Mouse (Mus musculus): ENCODE results near the gene Atp6v1g1. TPM values are rescaled to one million over a fixed set of nuclear protein-coding genes. Genes with fewer than 3 reads are reported as not detected.
A peak's percentile ranks its signal among the peaks of the same experiment; 100 is the strongest.

Gene Atp6v1g1
- polyA plus RNA-seq, 1 experiment = 19.5 TPM

DNA sequence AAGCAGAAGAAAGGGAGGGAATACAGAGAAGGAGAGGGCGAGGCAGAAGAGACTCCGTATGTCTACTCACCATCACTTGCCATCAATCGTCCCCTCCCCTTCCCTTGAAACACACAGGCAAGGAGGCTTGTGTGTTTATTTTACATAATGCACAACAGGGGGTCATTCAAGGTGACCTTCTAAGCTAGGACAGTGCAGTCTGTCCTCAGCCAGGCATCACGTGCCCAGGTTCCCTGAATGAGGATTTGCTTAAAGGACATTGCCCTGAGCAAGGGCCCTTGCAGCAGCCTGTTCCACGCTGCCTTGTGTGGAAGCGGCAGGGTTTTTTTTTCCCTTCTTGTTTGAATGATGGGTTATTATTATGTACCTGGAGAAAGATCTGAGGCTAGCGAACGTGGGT, 19.1 kb upstream of the Atp6v1g1 start:
- no peaks in the 10 kb centered on the region for H3K27me3 ChIP-seq (ENCODE audit: control insufficient read depth, insufficient read depth, low read length)
- H3K36me3 ChIP-seq (ENCODE audit: control insufficient read depth, insufficient read depth, low read length) = no peaks in the 10 kb centered on the region
- H3K4me1 ChIP-seq (ENCODE audit: control insufficient read depth, insufficient read depth, insufficient read length, low read length) = no peaks in the 10 kb centered on the region
- whole genome bisulfite sequencing = 73% methylated on average over 8 of the region's 8 CpGs
- no peak for TF ChIP-seq POLR2A (IDR thresholded peaks at IDR 0.05; ENCODE audit: low read depth, low read length)
- no peak for TF ChIP-seq CTCF (IDR thresholded peaks at IDR 0.05; ENCODE audit: extremely low read depth, insufficient read length, insufficient replicate concordance, low read depth, low read length)
- no peak overlapping the region for H3K4me3 ChIP-seq (ENCODE audit: low read depth, low read length)
- no peak overlapping the region for H3K27ac ChIP-seq (ENCODE audit: insufficient read depth, low read depth, low read length)

- TF ChIP-seq POLR2A (IDR thresholded peaks at IDR 0.05; ENCODE audit: low read depth, low read length) = no peak
- TF ChIP-seq CTCF (IDR thresholded peaks at IDR 0.05; ENCODE audit: extremely low read depth, insufficient read length, insufficient replicate concordance, low read depth, low read length) = no peak
- no peaks in the 10 kb centered on the region for H3K4me1 ChIP-seq (ENCODE audit: control insufficient read depth, insufficient read depth, insufficient read length, low read length)
- WGBS = 74% methylated on average over 6 of the region's 6 CpGs
- H3K4me3 ChIP-seq (ENCODE audit: low read depth, low read length) = no peak overlapping the region
- H3K27me3 ChIP-seq (ENCODE audit: control insufficient read depth, insufficient read depth, low read length) = no peaks in the 10 kb centered on the region
- H3K27ac ChIP-seq (ENCODE audit: insufficient read depth, low read depth, low read length) = no peak overlapping the region
- no peaks in the 10 kb centered on the region for H3K36me3 ChIP-seq (ENCODE audit: control insufficient read depth, insufficient read depth, low read length)
These were observed 15.6 kb upstream of the Atp6v1g1 start for GRCm38 (mm10) chr4:63528946-63529345.

- WGBS = 75% methylated on average over 7 of the region's 7 CpGs
These were observed 14.2 kb upstream of the Atp6v1g1 start for GRCm38 (mm10) chr4:63530409-63530808.

DNA sequence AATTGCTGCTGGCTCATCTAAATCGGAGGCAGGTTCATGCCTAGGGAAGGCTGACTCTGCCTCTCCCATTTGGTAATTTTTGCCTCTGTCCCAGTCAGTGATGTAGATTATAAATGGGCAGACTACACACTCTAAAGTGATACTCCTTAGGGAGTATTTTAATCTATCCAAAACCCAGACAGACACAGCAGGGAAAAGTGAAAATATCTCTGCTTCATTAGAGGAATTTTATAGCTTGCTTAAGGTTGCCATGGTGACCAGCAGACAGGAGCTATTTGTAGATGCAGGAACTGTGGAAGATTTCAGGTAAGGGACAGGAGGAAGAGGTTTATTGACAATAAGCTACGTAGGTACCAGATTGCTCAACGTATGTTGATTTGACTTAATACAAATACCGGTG, 7.0 kb upstream of the Atp6v1g1 start:
- 65% methylated on average over 4 of the region's 4 CpGs for WGBS
- H3K27ac ChIP-seq (ENCODE audit: insufficient read depth, low read depth, low read length) = no peak overlapping the region

More at GRCm38 (mm10) chr4:63530409-63530808, 14.2 kb upstream of the Atp6v1g1 start:
- Histone ChIP-seq H3K4me3 (ENCODE audit: low read depth, low read length) (no peak overlapping the region), H3K36me3 (ENCODE audit: control insufficient read depth, insufficient read depth, low read length) (no peaks in the 10 kb centered on the region), H3K27ac (ENCODE audit: insufficient read depth, low read depth, low read length) (no peak overlapping the region), H3K27me3 (ENCODE audit: control insufficient read depth, insufficient read depth, low read length) (no peaks in the 10 kb centered on the region), H3K4me1 (ENCODE audit: control insufficient read depth, insufficient read depth, insufficient read length, low read length) (no peaks in the 10 kb centered on the region)
- no peak for TF ChIP-seq CTCF (IDR thresholded peaks at IDR 0.05; ENCODE audit: extremely low read depth, insufficient read length, insufficient replicate concordance, low read depth, low read length)
- TF ChIP-seq POLR2A (IDR thresholded peaks at IDR 0.05; ENCODE audit: low read depth, low read length) = no peak

DNA sequence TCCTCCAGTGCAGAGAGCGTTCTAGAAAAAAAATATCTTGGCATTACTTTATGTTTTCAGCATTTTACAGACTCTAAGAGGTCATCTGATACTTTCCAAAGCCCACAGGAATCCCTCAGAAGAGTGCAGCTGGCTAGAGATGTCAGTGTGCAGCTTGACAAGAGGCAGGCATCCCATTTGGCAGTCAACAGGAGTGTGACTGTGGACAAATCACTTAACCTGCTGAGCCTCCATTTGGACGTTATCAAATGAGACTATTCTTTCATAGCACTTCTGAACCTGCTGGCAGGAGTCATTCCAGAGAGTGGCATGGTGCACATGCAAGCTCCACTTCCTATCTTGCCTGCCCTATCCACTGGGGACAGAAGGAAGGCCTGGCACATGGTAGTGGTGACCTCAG, 2.4 kb upstream of the Atp6v1g1 start:
- TF ChIP-seq CTCF (IDR thresholded peaks at IDR 0.05; ENCODE audit: extremely low read depth, insufficient read length, insufficient replicate concordance, low read depth, low read length) (no peak), POLR2A (IDR thresholded peaks at IDR 0.05; ENCODE audit: low read depth, low read length) (no peak)
- no peaks in the 10 kb centered on the region for H3K27me3 ChIP-seq (ENCODE audit: control insufficient read depth, insufficient read depth, low read length)
- H3K4me3 ChIP-seq (ENCODE audit: low read depth, low read length) = no peak overlapping the region
- H3K27ac ChIP-seq (ENCODE audit: insufficient read depth, low read depth, low read length) = no peak overlapping the region
- H3K36me3 ChIP-seq (ENCODE audit: control insufficient read depth, insufficient read depth, low read length) = no peaks in the 10 kb centered on the region
- peaks cover 8% of the 10 kb centered on the region; the same call in 1 of the 2 replicates for H3K4me1 ChIP-seq (ENCODE audit: control insufficient read depth, insufficient read depth, insufficient read length, low read length)
- 72% methylated on average over 2 of the region's 2 CpGs for whole genome bisulfite sequencing

More for the DNA sequence above, 7.0 kb upstream of the Atp6v1g1 start:
- H3K27me3 ChIP-seq (ENCODE audit: control insufficient read depth, insufficient read depth, low read length) = no peaks in the 10 kb centered on the region
- no peaks in the 10 kb centered on the region for H3K4me1 ChIP-seq (ENCODE audit: control insufficient read depth, insufficient read depth, insufficient read length, low read length)
- TF ChIP-seq POLR2A (IDR thresholded peaks at IDR 0.05; ENCODE audit: low read depth, low read length) = no peak
- no peak for TF ChIP-seq CTCF (IDR thresholded peaks at IDR 0.05; ENCODE audit: extremely low read depth, insufficient read length, insufficient replicate concordance, low read depth, low read length)
- no peak overlapping the region for H3K4me3 ChIP-seq (ENCODE audit: low read depth, low read length)
- H3K36me3 ChIP-seq (ENCODE audit: control insufficient read depth, insufficient read depth, low read length) = no peaks in the 10 kb centered on the region

DNA sequence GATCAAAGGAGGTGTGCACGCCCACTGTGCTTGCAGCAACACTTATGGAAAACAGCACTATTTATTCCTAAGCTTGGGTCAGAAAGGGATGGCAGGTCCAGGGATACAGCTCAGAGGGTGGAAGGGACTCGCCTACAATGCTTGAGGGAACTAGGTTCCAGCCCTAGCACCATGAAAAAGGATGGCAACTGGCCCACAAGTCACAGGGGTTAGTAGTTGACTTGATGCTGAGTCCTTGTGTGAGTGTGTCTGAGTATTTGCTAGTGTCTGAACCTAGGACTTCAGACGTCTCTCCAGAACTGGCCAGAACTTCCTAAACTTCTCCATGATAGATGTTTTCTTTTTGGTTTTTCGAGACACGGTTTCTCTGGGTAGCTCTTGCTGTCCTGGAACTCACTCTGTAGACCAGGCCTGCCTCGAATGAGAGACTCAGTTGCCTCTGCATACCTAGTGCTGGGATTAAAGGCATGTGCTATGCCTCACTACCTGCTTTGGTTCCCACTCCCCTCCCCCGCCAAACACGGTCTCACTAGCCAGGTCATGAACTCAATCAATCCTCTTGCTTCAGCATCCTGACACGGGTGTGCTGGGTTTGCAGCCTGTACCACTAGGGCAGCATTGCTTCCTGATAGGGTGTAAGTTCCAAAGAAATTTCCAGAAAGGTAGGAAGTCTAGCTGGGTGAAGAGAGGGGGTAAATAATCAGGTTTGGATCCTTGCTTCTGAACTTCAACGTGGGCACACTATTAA, 652 bp upstream of the Atp6v1g1 start:
- no peak overlapping the region for H3K4me3 ChIP-seq (ENCODE audit: low read depth, low read length)
- TF ChIP-seq POLR2A (IDR thresholded peaks at IDR 0.05; ENCODE audit: low read depth, low read length) (no peak), CTCF (IDR thresholded peaks at IDR 0.05; ENCODE audit: extremely low read depth, insufficient read length, insufficient replicate concordance, low read depth, low read length) (no peak)
- H3K4me1 ChIP-seq (ENCODE audit: control insufficient read depth, insufficient read depth, insufficient read length, low read length) = peaks cover 8% of the 10 kb centered on the region; the same call in 1 of the 2 replicates
- 47% methylated on average over 10 of the region's 10 CpGs for WGBS
- no peaks in the 10 kb centered on the region for H3K27me3 ChIP-seq (ENCODE audit: control insufficient read depth, insufficient read depth, low read length)
- peaks cover 4% of the 10 kb centered on the region for H3K36me3 ChIP-seq (ENCODE audit: control insufficient read depth, insufficient read depth, low read length)
- H3K27ac ChIP-seq (ENCODE audit: insufficient read depth, low read depth, low read length) = peak overlapping the region; percentile 26; the same call in 1 of the 2 replicates

- Histone ChIP-seq H3K27me3 (ENCODE audit: control insufficient read depth, insufficient read depth, low read length) (no peaks in the 10 kb centered on the region), H3K4me1 (ENCODE audit: control insufficient read depth, insufficient read depth, insufficient read length, low read length) (peaks cover 8% of the 10 kb centered on the region; the same call in 1 of the 2 replicates), H3K36me3 (ENCODE audit: control insufficient read depth, insufficient read depth, low read length) (peaks cover 13% of the 10 kb centered on the region), H3K27ac (ENCODE audit: insufficient read depth, low read depth, low read length) (peak overlapping the region; percentile 41; the same call in 1 of the 2 replicates), H3K4me3 (ENCODE audit: low read depth, low read length) (peak overlapping the region; percentile 84)
- WGBS = 15% methylated on average over 26 of the region's 26 CpGs
- TF ChIP-seq CTCF (IDR thresholded peaks at IDR 0.05; ENCODE audit: extremely low read depth, insufficient read length, insufficient replicate concordance, low read depth, low read length) = no peak
- no peak for TF ChIP-seq POLR2A (IDR thresholded peaks at IDR 0.05; ENCODE audit: low read depth, low read length)
These were observed 823 bp downstream of the Atp6v1g1 start for GRCm38 (mm10) chr4:63545231-63545958.
